Mouse (Mus musculus) lung, postnatal 0 days (tissue): Measurements from ENCODE around the gene Gm20388. TPM values are rescaled to one million over a fixed set of nuclear protein-coding genes. Genes with fewer than 3 reads are reported as not detected.
A peak's percentile ranks its signal among the peaks of the same experiment; 100 is the strongest.

Experiments used
- ATAC-seq: fragments of 200-750 bp; cut with Nextera tagmentation; 2 replicates; pipeline ENCODE4 v1.8.0; 2017; ENCODE audit warnings: moderate library complexity
- DNase-seq: peaks from one replicate; pipeline ENCODE4 v3.0.0-alpha.2; 2016; ENCODE audit warnings: low spot score
- H3K27ac ChIP-seq: fragments of 300-500 bp; sonication (generic); 2 replicates; pipeline ENCODE4 v1.5.1; 2014; ENCODE audit warnings: antibody characterized with exemption, mild to moderate bottlenecking, low read length, mixed read lengths
- H3K27me3 ChIP-seq: fragments of 300-500 bp; sonication (generic); replicated peaks from 2 replicates; pipeline ENCODE4 v1.6.1; 2014; ENCODE audit warnings: low read length, mixed read lengths; ENCODE audit not compliant: insufficient read depth
- H3K36me3 ChIP-seq: fragments of 300-500 bp; sonication (generic); 2 replicates; pipeline ENCODE4 v1.6.1; 2014; ENCODE audit warnings: low read length, mixed read lengths; ENCODE audit not compliant: insufficient read depth
- H3K4me1 ChIP-seq: fragments of 300-500 bp; sonication (generic); 2 replicates; pipeline ENCODE4 v1.6.1; 2014; ENCODE audit warnings: antibody characterized with exemption, low read depth, low read length, mixed read lengths; ENCODE audit not compliant: insufficient read depth
- H3K4me2 ChIP-seq: fragments of 300-500 bp; sonication (generic); replicated peaks from 2 replicates; pipeline ENCODE4 v1.6.1; 2014; ENCODE audit warnings: low read depth, mild to moderate bottlenecking, low read length, moderate library complexity, mixed read lengths
- H3K4me3 ChIP-seq: fragments of 300-500 bp; sonication (generic); 2 replicates; pipeline ENCODE4 v1.5.1; 2014; ENCODE audit warnings: low read depth, low read length
- H3K9ac ChIP-seq: fragments of 300-500 bp; sonication (generic); replicated peaks from 2 replicates; pipeline ENCODE4 v1.6.1; 2014; ENCODE audit warnings: low read depth, mild to moderate bottlenecking
- H3K9me3 ChIP-seq: fragments of 300-500 bp; sonication (generic); 2 replicates; pipeline ENCODE4 v1.6.1; 2016; ENCODE audit warnings: low read length, mixed read lengths
- CTCF ChIP-seq: IDR thresholded peaks from 2 replicates; pipeline ENCODE4 v1.5.1; 2016; ENCODE audit warnings: antibody characterized with exemption, mild to moderate bottlenecking
- EP300 ChIP-seq: IDR thresholded peaks from 2 replicates; pipeline ENCODE4 v1.6.1; 2016; ENCODE audit warnings: antibody characterized with exemption, mild to moderate bottlenecking, control low read depth
- WGBS: fragments of 180-500 bp; shearing (Covaris S2); extraction: QIAGEN DNeasy Blood & Tissue Kit; methylation state at CpG from one replicate; pipeline ENCODE4 v1.1.7; 2014; 5-methylcytosine and 5-hydroxymethylcytosine counted together
- polyA plus RNA-seq: library from polyadenylated mRNA; unstranded; fragments of >200 nt; fragmentation: Nextera tagmentation; extraction: Ambion mirVana; gene quantifications from 2 replicates; pipeline ENCODE4 v1.2.1, GENCODE M21; 2015

Gm20388 gene
- polyA plus RNA-seq, 1 experiment from 2014 or later = not detected

DNA sequence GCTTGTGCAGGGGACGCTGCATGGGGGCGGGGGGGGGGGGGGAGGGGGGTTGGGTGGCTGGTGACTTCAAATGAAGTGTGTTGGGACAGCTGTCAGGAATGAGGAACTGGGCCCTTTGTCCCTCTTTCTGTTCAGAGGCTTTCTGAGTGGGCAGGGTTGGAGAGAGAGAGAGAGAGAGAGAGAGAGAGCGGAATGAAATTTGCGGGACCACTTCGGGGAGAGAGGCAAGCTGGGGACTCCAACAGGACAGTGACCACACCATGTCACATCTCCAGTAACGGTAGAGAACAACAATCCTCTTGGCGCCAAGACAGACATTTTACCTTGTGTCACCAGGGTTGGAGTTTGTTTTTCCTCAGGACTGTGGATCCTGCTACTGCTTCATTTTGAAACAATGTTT lies 1934.1 kb downstream of the Gm20388 start:
- Histone ChIP-seq H3K4me2 (no peak overlapping the region), H3K9me3 (no peaks in the 10 kb centered on the region), H3K36me3 (no peaks in the 10 kb centered on the region), H3K9ac (no peak overlapping the region), H3K27me3 (no peaks in the 10 kb centered on the region), H3K27ac (no peak overlapping the region), H3K4me1 (no peaks in the 10 kb centered on the region), H3K4me3 (no peak overlapping the region)
- ATAC-seq (no peak), DNase-seq (peak; percentile 24)
- TF ChIP-seq CTCF = no peak
- no peak for TF ChIP-seq EP300
- WGBS = 46% methylated on average over 6 of the region's 7 CpGs

DNA sequence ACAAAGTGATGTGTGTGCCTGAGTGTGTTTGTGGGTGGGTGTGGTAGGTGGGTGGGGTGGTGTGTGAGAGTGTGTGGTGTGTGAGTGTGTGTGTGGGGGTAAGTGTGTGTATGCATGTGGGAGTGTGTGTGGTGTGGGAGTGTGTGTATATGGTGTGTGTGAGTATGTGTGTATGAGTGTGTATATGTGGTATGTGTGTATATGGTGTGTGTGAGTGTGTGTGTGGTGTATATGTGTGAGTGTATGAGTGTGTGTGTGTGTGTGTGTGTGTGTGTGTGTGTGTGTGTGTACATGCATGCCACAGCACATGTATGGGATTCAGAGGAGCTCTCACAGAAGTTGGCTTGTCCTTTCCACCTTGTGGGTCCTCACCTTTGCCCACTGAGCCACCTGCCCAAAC lies 1936.2 kb downstream of the Gm20388 start:
- H3K27me3 ChIP-seq = no peaks in the 10 kb centered on the region
- H3K4me3 ChIP-seq = no peak overlapping the region
- peaks cover 5% of the 10 kb centered on the region; the same call in 1 of the 2 replicates for H3K4me1 ChIP-seq
- TF ChIP-seq EP300 (no peak), CTCF (no peak)
- no peak overlapping the region for H3K27ac ChIP-seq
- no peak for DNase-seq
- no peak overlapping the region for H3K4me2 ChIP-seq
- ATAC-seq = no peak
- no peak overlapping the region for H3K9ac ChIP-seq
- H3K36me3 ChIP-seq = no peaks in the 10 kb centered on the region
- no peaks in the 10 kb centered on the region for H3K9me3 ChIP-seq

DNA sequence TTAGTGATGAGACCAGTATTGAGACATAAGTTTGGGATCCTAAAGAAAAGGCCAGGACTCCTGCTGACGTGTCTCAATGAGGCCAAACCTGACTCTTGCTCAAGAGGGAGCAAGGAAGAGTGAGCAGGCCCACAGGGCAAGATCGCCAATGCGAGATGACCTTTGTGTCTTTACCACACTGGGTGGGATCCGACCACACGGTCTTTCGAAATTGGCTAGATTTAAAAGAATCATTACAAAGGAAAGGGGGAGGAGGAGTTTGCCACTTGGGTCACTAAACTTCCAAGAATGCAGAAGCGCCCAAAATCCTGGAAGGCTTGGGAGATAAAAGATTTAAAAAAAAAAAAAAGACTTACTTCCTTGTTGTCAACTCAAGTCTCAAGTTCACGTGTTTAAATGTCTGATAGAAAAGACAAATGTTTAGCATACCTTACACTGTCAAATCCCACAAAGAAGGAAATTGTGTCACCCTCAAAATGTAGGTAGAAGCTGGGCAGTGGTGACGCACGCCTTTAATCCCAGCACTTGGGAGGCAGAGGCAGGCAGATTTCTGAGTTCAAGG lies 1936.7 kb downstream of the Gm20388 start:
- Histone ChIP-seq H3K36me3 (no peaks in the 10 kb centered on the region), H3K27me3 (no peaks in the 10 kb centered on the region), H3K9ac (no peak overlapping the region), H3K4me2 (no peak overlapping the region), H3K4me1 (peaks cover 5% of the 10 kb centered on the region; the same call in 1 of the 2 replicates), H3K4me3 (no peak overlapping the region), H3K27ac (no peak overlapping the region), H3K9me3 (no peaks in the 10 kb centered on the region)
- no peak for DNase-seq
- WGBS = 64% methylated on average over 10 of the region's 10 CpGs
- ATAC-seq = no peak
- TF ChIP-seq CTCF (no peak), EP300 (no peak)

DNA sequence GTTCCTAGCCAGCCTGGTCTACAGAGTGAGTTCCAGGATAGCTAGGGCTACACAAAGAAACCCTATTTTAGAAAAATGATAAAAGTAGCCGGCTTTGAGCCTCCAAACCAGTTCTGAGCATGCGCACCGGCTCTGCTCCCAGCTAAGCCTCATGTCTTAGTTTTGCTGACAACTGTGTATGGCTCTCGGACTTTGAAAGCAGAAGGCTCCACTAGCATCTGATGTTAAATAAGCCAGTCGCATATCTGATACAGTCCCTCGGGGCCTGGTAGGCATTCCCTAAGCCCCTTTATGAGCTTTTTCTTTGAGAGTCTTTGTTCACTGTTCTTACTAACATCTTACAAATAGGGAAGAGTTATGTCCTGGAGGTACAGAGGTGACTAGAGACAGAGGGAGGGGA lies 1937.3 kb downstream of the Gm20388 start:
- H3K4me2 ChIP-seq = no peak overlapping the region
- H3K4me1 ChIP-seq = peaks cover 5% of the 10 kb centered on the region; the same call in 1 of the 2 replicates
- H3K27ac ChIP-seq = no peak overlapping the region
- no peak overlapping the region for H3K4me3 ChIP-seq
- H3K36me3 ChIP-seq = no peaks in the 10 kb centered on the region
- no peaks in the 10 kb centered on the region for H3K9me3 ChIP-seq
- no peak overlapping the region for H3K9ac ChIP-seq
- ATAC-seq (no peak), DNase-seq (no peak)
- WGBS = 70% methylated on average over 6 of the region's 6 CpGs
- no peaks in the 10 kb centered on the region for H3K27me3 ChIP-seq
- TF ChIP-seq CTCF (no peak), EP300 (no peak)

DNA sequence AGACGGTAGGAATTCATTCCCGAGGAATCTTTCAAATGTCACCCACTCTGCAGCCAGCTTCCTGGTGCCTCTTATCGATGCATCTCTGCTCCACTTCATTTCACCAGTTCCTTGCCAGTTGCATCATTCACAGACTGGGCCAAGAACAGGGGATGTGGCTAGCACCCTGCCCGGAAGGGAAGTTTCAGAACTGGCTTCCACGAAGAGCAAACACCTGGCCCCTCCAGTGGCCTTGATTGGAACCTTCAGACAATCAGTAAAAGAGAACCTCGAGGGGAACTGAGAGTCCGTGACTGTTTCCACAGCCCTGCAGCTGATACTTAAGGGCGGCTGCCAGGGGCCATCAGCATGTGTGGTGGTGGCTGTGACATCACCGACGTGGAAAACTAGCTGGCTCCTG lies 1937.9 kb downstream of the Gm20388 start:
- 42% methylated on average over 10 of the region's 10 CpGs for WGBS
- DNase-seq (peak; percentile 41), ATAC-seq (no peak)

DNA sequence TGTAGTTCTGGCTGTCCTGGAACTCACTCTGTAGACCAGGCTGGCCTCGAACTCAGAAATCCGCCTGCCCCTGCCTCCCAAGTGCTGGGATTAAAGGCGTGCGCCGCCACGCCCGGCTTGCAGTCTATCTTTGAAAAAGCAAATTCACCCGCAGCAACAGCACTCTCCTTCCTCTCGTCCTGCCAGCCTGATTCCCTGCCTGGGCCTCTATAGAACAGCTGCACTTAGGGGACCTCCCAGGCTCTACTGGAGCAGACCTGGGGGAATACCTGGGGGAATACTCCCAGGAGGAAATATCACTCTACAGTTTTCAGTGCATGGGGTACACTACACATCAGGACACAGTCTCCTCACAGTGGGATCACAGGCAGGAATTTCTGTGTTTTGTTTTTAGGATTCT lies 1938.7 kb downstream of the Gm20388 start:
- no peak overlapping the region for H3K4me2 ChIP-seq
- H3K9ac ChIP-seq = no peak overlapping the region
- H3K36me3 ChIP-seq = no peaks in the 10 kb centered on the region
- H3K27ac ChIP-seq = no peak overlapping the region
- DNase-seq = no peak
- H3K4me1 ChIP-seq = peaks cover 5% of the 10 kb centered on the region; the same call in 1 of the 2 replicates
- no peak overlapping the region for H3K4me3 ChIP-seq
- no peak for TF ChIP-seq CTCF
- no peak for TF ChIP-seq EP300
- H3K9me3 ChIP-seq = no peaks in the 10 kb centered on the region
- WGBS = 73% methylated on average over 9 of the region's 9 CpGs
- no peaks in the 10 kb centered on the region for H3K27me3 ChIP-seq
- ATAC-seq = no peak

More for the DNA sequence above, 1937.9 kb downstream of the Gm20388 start:
- peaks cover 5% of the 10 kb centered on the region; the same call in 1 of the 2 replicates for H3K4me1 ChIP-seq
- H3K9me3 ChIP-seq = no peaks in the 10 kb centered on the region
- no peaks in the 10 kb centered on the region for H3K27me3 ChIP-seq
- no peak overlapping the region for H3K4me3 ChIP-seq
- H3K9ac ChIP-seq = no peak overlapping the region
- H3K4me2 ChIP-seq = no peak overlapping the region
- no peak overlapping the region for H3K27ac ChIP-seq
- no peaks in the 10 kb centered on the region for H3K36me3 ChIP-seq
- TF ChIP-seq EP300 = no peak
- no peak for TF ChIP-seq CTCF

DNA sequence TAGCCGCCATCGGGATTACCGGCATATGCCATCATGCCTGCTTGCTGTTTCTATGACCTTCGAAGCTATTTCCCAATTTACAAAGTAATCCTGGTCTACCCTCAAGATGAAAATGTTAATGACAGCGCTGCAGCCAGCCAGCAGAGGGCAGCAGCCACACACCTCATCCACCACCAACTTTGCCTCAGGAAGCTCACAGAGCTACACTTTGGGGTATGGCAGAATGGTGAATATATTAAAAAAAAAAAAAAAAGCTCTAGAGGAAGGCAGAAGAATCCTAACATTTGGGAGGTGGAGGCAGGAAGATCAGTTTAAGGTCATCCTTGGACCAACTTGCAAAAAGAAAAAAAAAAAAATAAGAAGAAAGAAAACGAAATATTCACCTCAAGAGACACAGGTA lies 1939.4 kb downstream of the Gm20388 start:
- no peak overlapping the region for H3K27ac ChIP-seq
- no peaks in the 10 kb centered on the region for H3K27me3 ChIP-seq
- H3K36me3 ChIP-seq = no peaks in the 10 kb centered on the region
- 14% methylated on average over 6 of the region's 6 CpGs for WGBS
- no peak overlapping the region for H3K9ac ChIP-seq
- no peak overlapping the region for H3K4me2 ChIP-seq
- peak; percentile 50 for ATAC-seq
- H3K4me1 ChIP-seq = peaks cover 5% of the 10 kb centered on the region; the same call in 1 of the 2 replicates
- TF ChIP-seq EP300 = no peak
- TF ChIP-seq CTCF = peak; percentile 94
- DNase-seq = peak; percentile 86
- H3K4me3 ChIP-seq = no peak overlapping the region
- H3K9me3 ChIP-seq = no peaks in the 10 kb centered on the region
